Mouse (Mus musculus) liver, embryonic 14.5 days (tissue): Measurements from ENCODE around the gene Slc38a2.

Experiments
- CTCF ChIP-seq: IDR thresholded peaks from 2 replicates; pipeline ENCODE4 v1.5.1; 2016; ENCODE audit warnings: antibody characterized with exemption, low read depth, control low read depth
- EP300 ChIP-seq: IDR thresholded peaks from 2 replicates; pipeline ENCODE4 v1.6.1; 2016; ENCODE audit warnings: antibody characterized with exemption, low read depth

DNA sequence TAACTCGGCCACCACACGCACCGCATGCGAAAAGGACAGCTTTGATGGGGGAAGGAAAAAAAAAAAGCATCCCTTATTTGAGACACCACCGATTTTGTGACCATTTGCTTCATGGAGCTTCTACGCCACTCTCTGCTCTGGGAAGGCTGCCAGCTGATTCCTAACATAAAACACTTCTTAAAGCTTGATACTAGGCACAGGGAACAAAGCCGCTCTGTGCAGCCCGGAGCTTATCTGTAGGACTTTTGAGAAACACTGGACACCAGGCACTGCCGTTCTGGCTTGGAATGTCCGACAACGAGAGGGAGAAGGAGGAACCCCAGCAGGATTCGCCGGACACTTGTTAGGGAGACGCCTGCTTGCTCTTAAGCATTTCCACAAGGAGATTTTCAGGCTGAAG lies 5.8 kb downstream of the Slc38a2 start:
- no peak for TF ChIP-seq CTCF
- TF ChIP-seq EP300 = no peak
